Mouse (Mus musculus) right cerebral cortex, postnatal 36 days (tissue): ENCODE results near the gene Folr1.

Experiments
- DNase-seq, 2 experiments: peaks; one replicate each; pipeline ENCODE4 v3.0.0; 2022; ENCODE audit warnings: low spot score in 2 of 2, mixed read lengths in 1 of 2

The Folr1 gene

DNA sequence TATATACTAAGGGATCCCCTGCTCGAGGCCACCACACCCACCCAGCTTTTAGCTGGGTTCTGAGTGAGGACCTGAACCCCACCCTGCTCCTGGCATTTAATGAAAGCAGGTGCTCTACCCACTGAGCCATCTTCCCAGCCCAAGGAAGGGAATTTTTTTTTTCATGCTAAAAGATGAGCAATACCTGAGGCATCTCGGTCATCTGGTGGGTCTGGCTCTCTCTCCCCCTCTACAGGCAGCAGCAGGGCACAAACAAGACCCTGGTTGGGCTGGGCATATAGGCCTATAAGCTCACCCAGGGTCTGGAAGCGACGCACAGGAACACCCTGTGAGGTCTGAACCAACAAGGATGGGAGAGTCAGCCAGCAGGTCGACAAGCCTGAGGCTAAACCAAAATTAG, 37.2 kb downstream of the Folr1 start:
- no peak for DNase-seq

- no peak for DNase-seq
These were observed 38.2 kb downstream of the Folr1 start for GRCm38 (mm10) chr7:101832372-101832771.

- no peak for DNase-seq
These were observed 39.2 kb downstream of the Folr1 start for GRCm38 (mm10) chr7:101831437-101831836.

DNA sequence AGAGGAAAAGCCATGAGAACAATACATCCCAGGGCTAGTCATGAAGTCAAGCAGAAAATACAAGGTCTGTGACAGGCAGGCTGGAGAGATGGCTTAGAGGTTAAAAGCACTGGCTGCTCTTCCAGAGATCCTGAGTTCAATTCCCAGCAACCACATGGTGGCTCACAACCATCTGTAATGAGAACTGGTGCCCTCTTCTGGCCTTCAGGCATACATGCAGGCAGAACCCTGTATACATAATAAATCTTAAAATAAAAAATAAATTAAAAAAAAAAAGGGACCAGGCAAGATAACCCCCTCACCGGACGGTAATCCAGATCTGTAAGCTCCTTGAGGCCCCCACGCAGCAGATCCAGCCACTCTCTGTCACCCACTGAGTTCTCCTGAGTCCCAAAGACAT, 40.2 kb downstream of the Folr1 start:
- no peak for DNase-seq

DNA sequence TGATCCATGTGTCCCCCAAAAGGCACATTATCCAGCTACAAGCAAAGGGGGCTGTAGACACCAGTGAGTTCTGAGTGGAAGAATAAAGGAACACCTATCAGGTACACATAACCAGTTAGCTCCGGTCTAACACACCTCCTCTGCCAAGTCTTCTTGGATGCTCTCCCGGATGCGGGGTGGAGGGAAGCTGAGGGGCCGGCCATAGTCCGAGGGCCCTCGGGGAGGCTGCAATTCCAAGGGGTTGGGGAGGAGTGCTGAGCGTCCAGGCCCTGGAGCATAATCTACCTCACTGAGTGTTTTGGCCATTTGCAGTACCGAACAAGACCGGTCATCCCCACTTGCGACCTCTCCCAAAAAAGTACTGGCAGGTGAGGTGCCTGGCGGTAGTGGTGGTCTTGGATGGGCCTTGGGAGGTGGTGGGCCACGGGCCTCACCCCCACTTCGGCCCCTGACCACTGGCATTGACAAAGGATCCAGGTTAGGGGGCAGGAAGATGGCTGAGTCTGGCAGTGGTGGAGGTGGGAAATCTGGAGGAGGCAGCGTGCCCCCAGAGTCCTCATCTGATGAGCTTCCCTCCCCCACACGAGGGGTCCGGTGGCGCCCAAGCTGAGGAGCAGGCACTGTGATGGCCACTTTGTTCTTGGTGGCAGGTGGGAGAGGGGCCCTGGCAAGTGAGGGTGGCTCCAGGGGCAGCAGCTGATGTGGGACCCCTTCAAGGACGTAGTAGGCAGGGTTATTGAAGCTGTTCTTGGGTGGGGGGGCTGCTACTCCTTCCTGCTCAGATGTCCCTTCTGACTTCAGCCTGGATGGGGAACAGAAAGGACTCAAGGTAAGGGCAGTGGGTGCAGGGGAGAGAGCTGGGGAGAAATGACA, 46.6 kb downstream of the Folr1 start:
- no peak for DNase-seq

DNA sequence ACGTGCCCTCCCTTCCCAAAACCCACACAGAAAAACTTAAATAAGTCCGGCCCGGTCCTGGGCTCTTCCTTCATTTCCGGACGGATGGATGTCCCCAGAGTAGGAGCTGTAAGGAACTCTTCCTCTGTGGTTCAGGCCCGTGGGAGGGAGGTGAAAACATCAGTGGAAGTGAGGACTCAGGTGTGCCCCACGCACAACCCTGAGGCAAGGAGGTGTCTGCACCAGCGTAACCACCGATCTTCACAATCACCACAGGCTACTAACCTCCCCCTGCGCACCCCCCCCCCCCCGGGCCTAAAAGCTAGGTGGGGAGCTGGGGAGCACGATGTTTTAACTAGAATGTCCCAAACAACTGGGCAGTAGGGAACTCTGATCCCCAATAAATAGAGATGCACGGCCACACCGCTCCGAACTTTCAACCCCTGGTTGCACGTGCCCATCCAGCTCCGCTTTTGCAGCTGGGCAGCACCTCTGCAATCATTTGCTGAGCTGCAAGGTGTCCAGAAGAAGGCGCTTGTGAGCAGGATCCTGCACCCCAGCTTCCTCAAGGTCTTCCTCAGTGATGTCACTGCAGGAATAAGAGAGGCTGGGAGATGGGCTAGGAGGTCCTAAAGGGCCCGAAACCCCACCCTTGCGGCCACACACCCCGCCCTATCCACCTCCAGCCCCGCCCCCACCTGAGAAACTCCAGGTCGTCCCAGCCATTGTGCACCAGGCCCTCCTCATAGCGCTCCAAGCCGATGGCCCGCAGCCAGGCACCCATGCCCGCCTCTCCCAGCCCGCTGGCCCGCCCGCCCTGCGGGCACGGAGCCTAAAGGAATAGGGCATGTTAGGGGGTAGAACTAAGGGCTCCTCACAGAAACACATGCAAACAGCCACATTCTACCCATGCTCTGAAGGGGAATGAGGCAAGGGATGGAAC, 47.5 kb downstream of the Folr1 start:
- DNase-seq: no peak

GRCm38 (mm10) chr7:101821571-101822501, 48.8 kb downstream of the Folr1 start:
- no peak for DNase-seq

GRCm38 (mm10) chr7:101820295-101821030, 50.1 kb downstream of the Folr1 start:
- no peak for DNase-seq

GRCm38 (mm10) chr7:101817861-101818401, 52.7 kb downstream of the Folr1 start, which contains the start of gene Phox2a:
Gene Phox2a (plus strand): TSS chr7:101818313.
- no peak for DNase-seq
